Mouse (Mus musculus) liver, postnatal 0 days (tissue): Measurements from ENCODE around the gene Ttc28.

Source experiments
- CTCF ChIP-seq: sonication (generic); IDR thresholded peaks from 2 replicates; pipeline ENCODE4 v1.5.1; 2016; ENCODE audit warnings: antibody characterized with exemption, low read depth
- EP300 ChIP-seq: IDR thresholded peaks from 2 replicates; pipeline ENCODE4 v1.6.1; 2016; ENCODE audit warnings: antibody characterized with exemption, low read depth, mild to moderate bottlenecking

DNA sequence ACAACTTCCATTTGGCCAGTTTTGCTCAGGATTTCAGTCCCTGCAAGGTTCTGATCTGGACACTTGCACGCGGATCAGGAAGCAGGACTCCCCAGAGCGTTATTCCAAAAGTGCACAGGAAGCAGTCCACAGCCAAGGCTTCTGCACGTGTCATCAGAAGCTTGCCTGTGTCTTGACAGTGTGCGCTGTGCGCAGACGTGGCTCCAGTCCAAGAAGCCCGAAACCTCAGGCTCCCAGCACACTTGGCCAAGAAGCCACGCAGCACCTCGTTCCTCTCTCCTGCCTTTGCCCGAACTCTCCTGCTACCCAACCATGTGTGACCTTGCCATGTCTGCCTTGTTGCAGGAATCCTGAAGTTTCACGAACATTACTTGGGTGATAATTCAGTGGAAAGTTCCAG lies 355.5 kb downstream of the Ttc28 start:
- TF ChIP-seq CTCF (no peak), EP300 (no peak)
